Mouse (Mus musculus) brain, embryonic 18.5 days (tissue): ENCODE results near the gene Git1.

Source experiments
- DNase-seq: peaks from one replicate; pipeline ENCODE4 v3.0.0-alpha.2; 2012; ENCODE audit warnings: low read depth, low spot score

Gene Git1

GRCm38 (mm10) chr11:77483043-77483442 is 10.3 kb upstream of the Git1 start:
- DNase-seq, result no peak

- no peak for DNase-seq
Measured at GRCm38 (mm10) chr11:77483510-77484255, 9.7 kb upstream of the Git1 start.

GRCm38 (mm10) chr11:77485229-77485628 is 8.1 kb upstream of the Git1 start:
- no peak for DNase-seq

- DNase-seq, result no peak
Measured at GRCm38 (mm10) chr11:77486798-77487197, 6.6 kb upstream of the Git1 start.

- DNase-seq, result no peak
Measured at GRCm38 (mm10) chr11:77488771-77489581, 4.4 kb upstream of the Git1 start.

- no peak for DNase-seq
Measured at GRCm38 (mm10) chr11:77489591-77490235, 3.6 kb upstream of the Git1 start, which contains the start of gene Ankrd13b. Gene Ankrd13b (minus strand): TSS chr11:77489678.

- DNase-seq, result no peak
Measured at GRCm38 (mm10) chr11:77490451-77490850, 2.9 kb upstream of the Git1 start.

- DNase-seq, result peak; percentile 85
Measured at GRCm38 (mm10) chr11:77491123-77491501, 2.2 kb upstream of the Git1 start.

GRCm38 (mm10) chr11:77491502-77492291 is 1.7 kb upstream of the Git1 start:
- no peak for DNase-seq

GRCm38 (mm10) chr11:77492311-77492871 is 971 bp upstream of the Git1 start:
- DNase-seq, result no peak

- DNase-seq, result peak; percentile 85
Measured at GRCm38 (mm10) chr11:77492911-77493332, 440 bp upstream of the Git1 start.

GRCm38 (mm10) chr11:77494344-77494676 is 948 bp downstream of the Git1 start:
- no peak for DNase-seq

- DNase-seq, result no peak
Measured at GRCm38 (mm10) chr11:77494782-77495181, 1.4 kb downstream of the Git1 start.

- no peak for DNase-seq
Measured at GRCm38 (mm10) chr11:77495507-77495906, 2.1 kb downstream of the Git1 start.

GRCm38 (mm10) chr11:77497341-77497756 is 4.0 kb downstream of the Git1 start:
- no peak for DNase-seq

GRCm38 (mm10) chr11:77497851-77498250 is 4.5 kb downstream of the Git1 start:
- no peak for DNase-seq

GRCm38 (mm10) chr11:77498261-77499139 is 5.1 kb downstream of the Git1 start:
- no peak for DNase-seq

- DNase-seq, result no peak
Measured at GRCm38 (mm10) chr11:77499354-77499753, 6.0 kb downstream of the Git1 start.

GRCm38 (mm10) chr11:77500361-77501325 is 7.3 kb downstream of the Git1 start:
- DNase-seq, result no peak
